Mouse (Mus musculus): ENCODE results near the gene Pde4d.

Pde4d gene

GRCm38 (mm10) chr13:109326061-109326460 lies 876.3 kb downstream of the Pde4d start:
- DNase-seq = no peak

GRCm38 (mm10) chr13:109331563-109331962 lies 881.8 kb downstream of the Pde4d start:
- no peak for DNase-seq

- no peak for DNase-seq
These were observed 892.2 kb downstream of the Pde4d start for GRCm38 (mm10) chr13:109341902-109342301.

- DNase-seq = no peak
These were observed 892.7 kb downstream of the Pde4d start for GRCm38 (mm10) chr13:109342469-109342868.

GRCm38 (mm10) chr13:109343596-109343995 lies 893.8 kb downstream of the Pde4d start:
- peak; percentile 79 for DNase-seq

- no peak for DNase-seq
These were observed 898.0 kb downstream of the Pde4d start for GRCm38 (mm10) chr13:109347770-109348169.

- DNase-seq = no peak
These were observed 898.6 kb downstream of the Pde4d start for GRCm38 (mm10) chr13:109348316-109348715.

- no peak for DNase-seq
These were observed 900.4 kb downstream of the Pde4d start for GRCm38 (mm10) chr13:109350100-109350499.

- no peak for DNase-seq
These were observed 904.3 kb downstream of the Pde4d start for GRCm38 (mm10) chr13:109354017-109354416.

GRCm38 (mm10) chr13:109356252-109356651 lies 906.5 kb downstream of the Pde4d start:
- no peak for DNase-seq

- no peak for DNase-seq
These were observed 910.2 kb downstream of the Pde4d start for GRCm38 (mm10) chr13:109359994-109360393.

- peak; percentile 22 for DNase-seq
These were observed 912.6 kb downstream of the Pde4d start for GRCm38 (mm10) chr13:109362340-109362739.

GRCm38 (mm10) chr13:109374465-109374864 lies 924.7 kb downstream of the Pde4d start:
- DNase-seq = no peak

GRCm38 (mm10) chr13:109376681-109377080 lies 926.9 kb downstream of the Pde4d start:
- no peak for DNase-seq

GRCm38 (mm10) chr13:109380149-109380548 lies 930.4 kb downstream of the Pde4d start:
- no peak for DNase-seq

- peak; percentile 32 for DNase-seq
These were observed 939.0 kb downstream of the Pde4d start for GRCm38 (mm10) chr13:109388626-109389220.

- DNase-seq = no peak
These were observed 952.6 kb downstream of the Pde4d start for GRCm38 (mm10) chr13:109402396-109402795.

- DNase-seq = no peak
These were observed 953.2 kb downstream of the Pde4d start for GRCm38 (mm10) chr13:109402936-109403335.

- no peak for DNase-seq
These were observed 956.6 kb downstream of the Pde4d start for GRCm38 (mm10) chr13:109406341-109406740.

GRCm38 (mm10) chr13:109407371-109407770 lies 957.6 kb downstream of the Pde4d start:
- no peak for DNase-seq

- no peak for DNase-seq
These were observed 970.7 kb downstream of the Pde4d start for GRCm38 (mm10) chr13:109420426-109420825.

- no peak for DNase-seq
These were observed 975.2 kb downstream of the Pde4d start for GRCm38 (mm10) chr13:109424906-109425305.

- DNase-seq = no peak
These were observed 975.8 kb downstream of the Pde4d start for GRCm38 (mm10) chr13:109425548-109425947.

GRCm38 (mm10) chr13:109426058-109426457 lies 976.3 kb downstream of the Pde4d start:
- no peak for DNase-seq

- no peak for DNase-seq
These were observed 977.8 kb downstream of the Pde4d start for GRCm38 (mm10) chr13:109427541-109427940.
